Mouse (Mus musculus): Measurements from ENCODE around the gene Phip. TPM values are rescaled to one million over a fixed set of nuclear protein-coding genes. Genes with fewer than 3 reads are reported as not detected.
A peak's percentile ranks its signal among the peaks of the same experiment; 100 is the strongest.

Phip gene
- total RNA-seq, 2 experiments from 2014 or later: 24.9 to 26.7 TPM

DNA sequence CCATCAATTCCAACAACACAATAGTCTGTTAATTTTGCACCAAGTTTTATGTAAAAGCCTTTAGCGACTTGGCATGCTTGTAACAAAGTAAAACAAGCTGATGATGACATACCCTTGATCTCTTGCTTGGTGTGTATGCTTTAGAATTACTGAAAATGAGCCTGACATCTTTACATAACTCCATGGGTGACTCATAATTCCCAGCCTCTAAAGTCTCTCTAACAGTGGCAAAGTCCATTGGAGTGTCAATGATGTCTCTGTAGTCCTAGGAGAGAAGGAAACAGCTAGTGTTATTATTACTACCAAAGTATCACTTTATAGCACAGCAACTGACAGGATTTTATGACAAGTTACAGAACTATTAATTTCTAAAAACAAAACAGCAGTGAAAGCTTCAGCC, 98.2 kb downstream of the Phip start:
- DNase-seq: no peak

DNA sequence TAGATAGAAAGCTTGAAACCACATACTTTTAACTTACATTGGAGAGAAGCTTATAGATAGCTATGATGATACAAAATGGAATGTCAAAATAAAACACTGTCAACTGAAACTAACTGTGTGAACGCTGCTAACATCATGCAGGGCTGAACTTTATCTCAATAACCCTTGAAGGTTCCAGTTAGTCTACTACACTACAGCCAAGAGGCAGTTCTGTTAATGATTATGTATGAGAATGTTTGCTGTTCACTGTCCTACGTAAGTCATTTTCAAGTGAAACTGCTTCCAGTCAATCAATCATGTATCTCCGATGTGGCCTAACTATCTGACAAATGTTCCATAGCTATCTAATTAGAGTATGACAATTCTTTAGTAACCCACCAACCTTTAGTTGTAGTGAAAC, 107.6 kb downstream of the Phip start:
- no peak for DNase-seq

DNA sequence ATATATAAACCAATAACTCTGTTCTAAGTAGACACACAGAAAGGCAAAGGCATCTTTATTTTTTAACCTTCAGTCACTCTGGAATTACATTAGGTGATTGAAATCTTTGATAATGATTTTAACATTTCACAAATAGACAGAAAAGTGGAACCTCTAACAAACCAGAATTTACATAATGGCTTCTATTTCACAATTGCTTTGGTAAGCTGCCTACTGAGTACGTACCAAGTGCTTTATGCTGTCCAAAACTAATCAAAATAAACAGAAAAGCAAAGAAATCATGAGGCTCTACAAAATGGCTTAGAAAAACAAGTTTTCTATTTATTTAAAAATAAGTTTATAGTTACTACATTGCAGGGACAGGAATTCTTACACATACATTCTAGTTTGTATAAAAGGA, 109.2 kb downstream of the Phip start:
- DNase-seq: no peak

DNA sequence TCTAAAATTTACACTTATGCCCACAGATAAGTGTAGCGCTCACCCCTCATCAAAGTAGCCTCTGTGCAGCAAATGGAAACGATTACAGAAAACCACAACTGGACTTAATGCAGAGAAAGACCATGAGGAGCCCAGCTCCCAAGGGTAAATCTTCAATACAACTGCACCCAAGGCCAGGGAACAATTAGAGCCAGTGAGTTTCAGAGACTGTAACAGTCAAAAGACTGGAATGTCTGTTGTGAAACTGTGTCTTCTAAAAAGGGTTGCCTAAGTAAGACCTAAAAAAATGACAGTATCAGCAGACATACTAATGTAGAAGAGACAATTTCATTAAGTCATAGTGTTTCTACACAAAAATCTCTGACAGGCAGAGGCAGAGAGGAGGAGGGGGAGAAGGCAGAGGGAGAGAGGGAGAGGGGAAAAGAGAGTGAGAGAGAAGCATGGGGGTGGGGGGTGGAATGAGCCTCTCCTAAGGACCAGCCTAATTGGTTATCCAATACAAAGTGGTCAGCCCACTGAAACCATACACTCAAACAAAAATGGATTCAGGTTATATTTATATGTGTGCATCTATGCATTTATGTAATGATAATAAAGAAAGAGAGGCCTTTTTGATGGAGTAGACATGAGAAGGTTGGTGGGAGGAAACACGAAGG, 113.4 kb downstream of the Phip start:
- DNase-seq: no peak

DNA sequence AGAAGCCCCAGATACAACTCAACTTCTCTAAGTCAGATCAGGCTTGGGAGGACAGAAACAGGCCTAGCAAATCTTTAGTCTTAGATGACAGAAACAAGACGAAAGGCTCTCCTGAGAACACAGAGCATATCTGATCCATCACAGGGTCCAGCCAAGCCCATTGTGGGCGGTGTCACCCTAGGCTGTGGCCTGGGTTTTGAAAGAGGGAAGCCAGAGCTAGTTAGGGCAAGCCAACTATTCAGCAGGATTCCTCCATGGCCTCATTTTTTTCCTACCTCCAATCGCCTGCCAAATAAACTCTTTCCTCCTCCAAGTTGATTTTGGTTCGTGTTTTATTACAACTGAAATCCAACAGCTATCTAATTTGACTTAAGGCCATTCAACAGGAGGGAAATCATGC, 114.0 kb downstream of the Phip start:
- DNase-seq: no peak

DNA sequence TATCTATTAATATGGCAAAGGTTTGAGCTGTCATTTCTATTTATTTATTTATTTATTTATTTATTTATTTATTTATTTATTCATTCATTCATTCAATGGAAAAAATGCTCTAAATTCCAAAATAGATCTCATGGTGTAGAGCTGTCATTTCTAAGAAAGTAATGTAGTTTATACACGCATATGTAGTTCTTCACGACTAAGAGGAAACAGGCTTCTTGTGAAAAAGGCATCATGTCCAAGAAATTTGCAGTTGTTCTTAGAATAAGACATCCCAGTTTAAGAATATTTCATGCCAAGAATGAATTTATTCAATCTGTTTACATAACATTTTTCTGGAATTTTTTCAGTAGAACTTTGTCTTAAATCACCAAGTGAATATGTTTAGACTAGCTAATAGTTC, 114.5 kb downstream of the Phip start:
- DNase-seq: no peak

DNA sequence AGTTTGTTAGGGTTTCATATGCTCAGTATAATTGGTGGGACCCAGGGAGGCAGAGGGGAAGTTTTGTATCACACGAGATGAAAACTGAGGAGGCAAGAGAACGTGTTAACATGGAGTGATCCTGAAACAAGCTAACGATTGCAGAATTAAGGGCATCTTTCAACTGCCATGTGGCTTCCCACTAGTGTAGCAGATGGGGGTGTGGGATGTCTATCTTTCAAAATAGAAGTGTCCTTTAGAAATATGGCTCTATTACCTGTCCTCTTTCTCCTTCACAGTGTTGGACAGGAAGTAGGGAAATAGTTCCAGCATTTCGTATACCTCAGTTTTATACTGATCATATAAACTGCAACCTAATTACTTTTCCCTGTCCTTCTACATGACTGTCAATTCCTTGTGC, 119.1 kb downstream of the Phip start:
- DNase-seq: no peak

DNA sequence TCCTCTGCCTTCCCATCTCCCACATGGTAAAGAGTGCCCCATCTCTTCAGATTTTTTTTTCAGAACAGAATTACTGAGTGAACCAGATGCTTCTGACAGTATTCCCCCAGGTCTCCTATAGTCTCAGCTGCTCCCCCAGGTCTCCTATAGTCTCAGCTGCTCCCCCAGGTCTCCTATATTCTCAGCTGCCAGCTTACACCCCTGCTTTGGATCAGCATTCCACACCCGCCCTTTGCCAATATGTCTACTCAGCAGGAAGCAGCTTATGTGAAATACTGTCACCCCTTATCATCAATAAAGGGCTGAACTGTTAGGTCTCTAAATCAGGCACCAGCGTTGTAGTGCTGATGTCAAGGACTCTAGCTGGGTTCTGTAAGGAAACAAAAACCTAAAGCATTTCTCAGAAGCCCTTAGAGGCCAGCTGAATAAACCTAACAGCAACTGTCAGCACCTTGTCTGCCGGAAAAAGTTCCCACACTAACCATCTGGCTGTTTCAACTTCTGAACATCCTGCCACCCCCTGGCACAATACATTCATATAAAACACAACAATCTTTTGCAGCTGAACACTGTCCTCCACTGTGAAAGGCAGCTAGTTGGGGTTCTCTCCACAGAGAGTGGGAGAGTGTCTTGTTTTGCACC, 120.2 kb downstream of the Phip start:
- DNase-seq: no peak

DNA sequence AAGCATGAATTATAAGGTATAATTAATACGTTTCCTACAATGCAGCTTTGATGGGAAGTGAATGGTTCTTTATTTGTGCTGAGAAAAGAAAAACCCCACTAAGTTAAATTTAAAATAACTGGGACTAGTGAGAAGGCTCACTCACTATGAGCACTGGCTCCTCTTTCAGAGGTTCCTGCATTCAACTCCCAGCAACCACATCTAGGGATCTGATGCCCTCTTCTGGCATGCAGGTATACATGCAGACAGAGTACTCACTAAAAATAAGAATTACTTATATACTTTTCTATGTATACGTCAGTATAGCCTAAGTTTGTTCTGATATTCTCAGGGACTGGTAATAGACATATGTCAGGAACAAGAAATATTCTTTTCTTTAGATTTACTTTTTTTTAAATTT, 121.3 kb downstream of the Phip start:
- no peak for DNase-seq

DNA sequence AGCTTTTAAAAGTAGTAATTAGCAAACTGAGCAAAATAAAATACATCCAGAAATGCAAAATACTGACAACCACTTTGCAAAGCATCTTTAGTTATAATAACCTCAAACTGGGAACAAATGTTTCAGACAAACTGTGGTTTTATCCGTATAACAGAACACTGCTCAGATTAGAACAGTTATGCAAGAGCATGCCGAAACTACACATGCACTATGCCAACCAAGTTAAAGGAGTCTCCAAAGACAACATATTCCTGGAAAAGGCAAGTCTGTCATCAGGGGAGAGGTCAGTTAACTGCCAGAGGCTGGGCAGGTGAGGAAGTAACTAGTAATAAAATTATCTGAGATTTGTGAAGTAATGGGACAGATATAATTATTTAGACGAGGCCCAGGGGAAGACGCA, 132.6 kb downstream of the Phip start:
- DNase-seq: no peak

DNA sequence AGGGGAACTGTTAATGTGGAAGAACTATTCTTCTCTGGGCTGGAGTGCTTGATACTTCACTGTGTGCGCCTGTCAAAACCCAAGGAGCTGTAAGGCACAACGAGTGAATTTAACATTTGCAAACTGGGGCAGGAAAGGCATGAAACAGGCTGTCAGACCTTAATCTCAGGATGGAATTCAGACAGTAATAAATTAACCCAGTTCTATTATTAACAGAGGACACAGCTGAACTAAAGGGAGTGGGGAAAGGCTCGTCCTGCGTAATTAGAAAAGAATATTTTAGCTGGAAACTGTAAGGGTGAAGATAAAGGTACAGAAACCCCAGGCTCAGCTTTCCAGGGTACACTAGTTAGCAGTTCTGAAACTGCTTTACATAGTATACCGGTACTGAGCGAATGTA, 139.4 kb downstream of the Phip start:
- no peak for DNase-seq

DNA sequence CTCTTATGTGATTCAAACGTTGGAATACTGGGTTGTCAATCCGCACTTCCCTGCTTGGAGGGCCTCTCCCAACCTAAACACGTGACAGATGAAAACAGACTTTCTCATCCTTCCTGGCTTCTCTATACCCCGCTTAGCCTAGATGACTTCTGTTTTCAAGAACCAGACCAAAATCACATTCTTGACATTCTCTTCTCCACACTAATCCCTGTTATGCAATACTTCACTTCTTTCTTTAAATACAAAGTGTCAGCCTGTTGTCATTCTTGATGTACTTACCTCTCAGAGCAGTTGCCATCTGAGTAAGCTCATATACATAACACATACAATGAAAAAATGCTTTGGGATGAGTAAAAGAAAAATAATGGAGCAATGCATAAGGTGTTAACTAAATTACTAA, 143.4 kb downstream of the Phip start:
- DNase-seq: no peak

DNA sequence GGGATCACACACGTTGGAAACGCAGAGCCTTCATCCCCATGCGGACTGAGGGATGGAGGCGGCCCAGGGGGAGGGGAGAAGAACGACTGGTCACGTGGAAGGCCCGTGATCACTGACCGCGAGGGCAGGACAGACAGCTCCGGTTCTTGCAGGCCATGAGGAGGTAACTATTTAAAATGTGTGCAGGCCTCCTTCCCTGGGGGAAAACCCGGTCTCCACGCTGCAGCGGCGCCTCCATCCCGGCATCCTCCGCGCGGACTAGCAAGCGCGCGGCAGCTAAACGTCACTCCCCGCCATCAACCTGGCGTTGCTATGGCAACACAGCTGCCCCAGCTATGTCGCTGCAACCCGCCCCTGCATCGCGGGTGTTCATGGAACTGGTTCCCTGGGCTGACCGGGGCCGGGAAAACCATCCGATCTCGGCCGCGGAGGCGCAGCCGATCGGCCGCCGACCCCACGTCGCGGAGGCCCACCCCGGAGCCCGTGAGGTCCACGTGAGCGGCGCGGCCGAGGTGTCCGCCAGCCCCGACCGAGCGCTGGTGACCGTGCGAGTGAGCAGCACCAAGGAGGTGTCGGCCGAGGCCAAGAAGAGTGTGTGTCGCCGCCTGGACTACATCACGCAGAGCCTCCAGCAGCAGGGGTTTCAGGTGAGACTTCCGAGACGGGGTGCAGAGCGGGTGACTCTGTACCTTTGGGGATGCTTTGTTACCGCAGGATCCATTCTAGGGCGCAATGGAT, 145.5 kb downstream of the Phip start:
- peak; percentile 85 for DNase-seq

DNA sequence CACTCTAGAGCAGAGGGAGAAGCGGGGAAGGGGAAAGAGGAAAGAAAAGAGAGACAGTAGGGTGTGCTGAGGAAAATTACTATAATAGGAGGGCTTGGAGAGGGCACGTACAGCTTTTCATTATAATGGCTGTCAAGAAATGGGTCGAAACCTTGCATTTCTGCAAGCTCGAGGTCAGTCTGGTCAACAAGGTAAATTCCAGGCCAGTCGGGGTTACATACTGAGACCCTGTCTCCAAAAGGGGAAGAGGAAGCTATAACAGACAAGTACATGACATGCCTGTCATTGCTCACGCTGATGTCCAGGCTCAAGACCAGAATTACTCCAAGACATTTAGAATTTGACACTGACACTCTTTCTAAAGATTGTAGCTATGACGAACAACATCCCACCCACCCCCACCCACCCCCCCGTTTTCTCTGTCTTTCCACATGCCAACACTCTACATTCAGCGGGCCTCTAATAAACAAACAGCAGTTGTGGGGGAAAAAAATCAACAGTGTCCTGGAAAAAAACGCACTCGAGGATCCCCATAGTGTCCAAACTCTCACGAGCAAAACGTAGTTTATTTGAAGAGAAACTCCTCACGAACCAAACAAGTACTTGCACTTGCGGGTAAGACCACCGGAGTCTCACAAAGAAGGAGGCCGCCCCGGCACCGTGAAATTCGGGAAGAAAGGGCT, 146.2 kb downstream of the Phip start, which contains the start of gene Irak1bp1:
Gene Irak1bp1, plus strand, starts transcription at position 534 of the 683 bp plus-strand sequence.
- DNase-seq: no peak

DNA sequence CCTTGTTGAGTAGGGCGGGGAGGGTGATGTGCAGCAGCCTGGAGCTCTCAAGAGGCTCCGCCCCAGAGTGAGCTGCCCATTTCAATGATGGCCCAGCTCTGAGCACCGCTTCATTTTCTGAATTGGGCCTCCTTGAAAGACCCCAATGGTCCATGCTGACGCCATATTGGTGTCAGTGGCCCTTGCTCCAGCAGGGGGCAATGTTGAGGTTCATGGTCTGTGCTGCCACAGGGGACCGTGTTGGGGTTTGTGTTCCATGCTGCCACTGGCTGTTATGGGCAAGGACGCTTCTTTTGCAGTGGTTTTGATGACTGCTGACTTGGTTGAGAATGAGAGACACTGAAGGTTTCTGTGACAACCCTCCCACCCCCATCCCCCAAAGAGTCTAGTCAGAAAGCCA, 148.9 kb downstream of the Phip start:
- DNase-seq: no peak

Other genes starting within 250 kb of the Phip start
- gene Irak1bp1, start 146.0 kb downstream of the Phip start, total RNA-seq (2021): 1 to 10 TPM; 1.7 to 1.9 TPM
- 1 to 10 TPM; 7.0 to 8.1 TPM for gene Hmgn3, start 171.2 kb upstream of the Phip start, total RNA-seq (2021)